Mouse (Mus musculus): ENCODE measurements around the gene Pef1.

GRCm38 (mm10) chr4:130125935-130126334, 23.6 kb downstream of the Pef1 start:
- TF ChIP-seq EP300 (IDR thresholded peaks at IDR 0.05; ENCODE audit: low read depth) = no peak
- TF ChIP-seq CTCF (IDR thresholded peaks at IDR 0.05; ENCODE audit: low read depth) = no peak
